In genomic region chr5:150522867-150523234, GRCm38 (mm10) we compare ENCODE assay signal across 8 mouse cellular contexts. TPM values are rescaled to one million over a fixed set of nuclear protein-coding genes. Genes with fewer than 3 reads are reported as not detected.
A peak's percentile ranks its signal among the peaks of the same experiment; 100 is the strongest.
DNase-seq lines count a peak whose midpoint lies in the region; ATAC-seq and TF ChIP-seq lines count a peak whose summit lies in the region.

No protein-coding gene starts in this region.

- H3K9ac ChIP-seq in forebrain, embryonic 13.5 days: peak overlapping the region; percentile 85
- H3K9ac ChIP-seq in liver, embryonic 16.5 days (ENCODE audit: low read depth, low read length): peak overlapping the region; percentile 95

- H3K4me3 ChIP-seq in gastrocnemius, adult 2 months: peak overlapping the region; percentile 92
- H3K4me3 ChIP-seq in C2C12 (ENCODE audit: insufficient read depth, poor library complexity, severe bottlenecking): peak overlapping the region; percentile 60
- H3K4me3 ChIP-seq in forebrain, embryonic 13.5 days: peak overlapping the region; percentile 73
- H3K4me3 ChIP-seq in liver, embryonic 16.5 days (ENCODE audit: low read depth, low read length): peak overlapping the region; percentile 88

- H3K9me3 ChIP-seq in forebrain, embryonic 13.5 days (replicated peaks): no peaks in the 10 kb centered on the region
- H3K9me3 ChIP-seq in liver, embryonic 16.5 days (replicated peaks; ENCODE audit: control insufficient read depth, low read length): no peaks in the 10 kb centered on the region

- DNase-seq in gastrocnemius, adult 2 months: no peak
- no peak for DNase-seq in gastrocnemius, adult 18-20 months (ENCODE audit: low spot score)
- no peak for DNase-seq in right cerebral cortex, postnatal 36 days (ENCODE audit: low spot score in 2 of 2)
- no peak for DNase-seq in spleen, postnatal 4 days (ENCODE audit: low spot score in 2 of 2)
- DNase-seq in kidney, postnatal 10 days: no peak

- peak overlapping the region; percentile 66 for H3K4me2 ChIP-seq in forebrain, embryonic 13.5 days
- H3K4me2 ChIP-seq in liver, embryonic 16.5 days (ENCODE audit: low read depth, low read length): peak overlapping the region; percentile 79

- WGBS in forebrain, embryonic 13.5 days: 8% methylated on average over 11 of the region's 11 CpGs
- 4% methylated on average over 11 of the region's 11 CpGs for WGBS in liver, embryonic 16.5 days (ENCODE audit: insufficient replicate concordance)

- H3K27ac ChIP-seq in gastrocnemius, adult 2 months: peak overlapping the region; percentile 87
- H3K27ac ChIP-seq in forebrain, embryonic 13.5 days: peak overlapping the region; percentile 44; the same call in 1 of the 2 replicates
- peak overlapping the region; percentile 79 for H3K27ac ChIP-seq in liver, embryonic 16.5 days (ENCODE audit: low read length)

- intact Hi-C loops in gastrocnemius, adult 2 months (cut with DNase I): loop anchor here (5.0 kb wide), 2 partner anchors 144 to 844 kb away; partner anchors contain the start of gene N4bp2l2

- peaks cover 17% of the 10 kb centered on the region for H3K4me1 ChIP-seq in forebrain, embryonic 13.5 days
- H3K4me1 ChIP-seq in liver, embryonic 16.5 days (ENCODE audit: control insufficient read depth, low read depth, low read length): peaks cover 15% of the 10 kb centered on the region

- ATAC-seq in forebrain, embryonic 13.5 days: no peak
- ATAC-seq in liver, embryonic 16.5 days (ENCODE audit: low read depth): peak; percentile 54

- H3K79me3 ChIP-seq in C2C12 (ENCODE audit: low read depth): no peaks in the 10 kb centered on the region

- no peaks in the 10 kb centered on the region for H3K79me2 ChIP-seq in C2C12 (ENCODE audit: control insufficient read depth, insufficient read depth)

- peaks cover 1% of the 10 kb centered on the region for H3K27me3 ChIP-seq in C2C12 (ENCODE audit: control insufficient read depth, insufficient read depth, insufficient read length)
- H3K27me3 ChIP-seq in forebrain, embryonic 13.5 days: no peaks in the 10 kb centered on the region
- no peaks in the 10 kb centered on the region for H3K27me3 ChIP-seq in liver, embryonic 16.5 days (ENCODE audit: control insufficient read depth, insufficient read depth, low read depth, low read length)

- H3ac ChIP-seq in C2C12 (ENCODE audit: control insufficient read depth, insufficient read length, low read depth): peak overlapping the region; percentile 93

- TF ChIP-seq CTCF in gastrocnemius, adult 2 months (IDR thresholded peaks at IDR 0.05): no peak
- TF ChIP-seq CTCF in C2C12 (IDR thresholded peaks at IDR 0.05; ENCODE audit: control insufficient read depth, insufficient read depth, insufficient read length): no peak

- H3K36me3 ChIP-seq in C2C12 (ENCODE audit: control insufficient read depth, insufficient read depth): no peaks in the 10 kb centered on the region
- H3K36me3 ChIP-seq in forebrain, embryonic 13.5 days (ENCODE audit: poor library complexity, severe bottlenecking): no peaks in the 10 kb centered on the region
- 0 out of 2 replicates have a peak, but pooled peaks cover 3% of the 10 kb centered on the region for H3K36me3 ChIP-seq in liver, embryonic 16.5 days (ENCODE audit: control insufficient read depth, insufficient read depth)

TF ChIP-seq in C2C12, 6 proteins besides CTCF, POLR2A, EP300 and RAD21:
- TF ChIP-seq FOSL1 (IDR thresholded peaks at IDR 0.05; ENCODE audit: insufficient read depth, low read length, poor library complexity, severe bottlenecking) (no peak), MYOD1 (IDR thresholded peaks at IDR 0.05; ENCODE audit: control insufficient read depth, insufficient read length, low read depth) (no peak), MAX (IDR thresholded peaks at IDR 0.05) (no peak), USF1 (IDR thresholded peaks at IDR 0.05; ENCODE audit: low read depth) (no peak), MYOG (IDR thresholded peaks at IDR 0.05; ENCODE audit: control insufficient read depth, extremely low read depth, insufficient read length) (no peak), CEBPB (IDR thresholded peaks at IDR 0.05; ENCODE audit: low read depth) (no peak)
TF ChIP-seq in C2C12: peak in this region for 0.

RNA-seq across cellular contexts. Expression of gene Brca2, which starts 0.4 kb away (rescaled TPM):
- under 1 TPM; 0.61 to 0.95 TPM for total RNA-seq in gastrocnemius, adult 2 months (2021)
- 1 to 10 TPM; 1.1 to 1.4 TPM for total RNA-seq in gastrocnemius, adult 18-20 months (2021)
- 4.6 TPM for polyA plus RNA-seq in C2C12 (2012; fragmentation: generic; extraction: Trizol)
- 23.9 and 29.0 TPM in 2 replicates for polyA plus RNA-seq in forebrain, embryonic 13.5 days (2015; fragmentation: Nextera tagmentation; extraction: Ambion mirVana)
- 17.0 and 17.1 TPM in 2 replicates for polyA plus RNA-seq in liver, embryonic 16.5 days (2015; fragmentation: Nextera tagmentation; extraction: Ambion mirVana)

RNA-seq across cellular contexts. Expression of gene Zar1l, which starts 4.9 kb away (rescaled TPM):
- not detected for total RNA-seq in gastrocnemius, adult 2 months (2021)
- total RNA-seq in gastrocnemius, adult 18-20 months (2021): not detected
- not detected for polyA plus RNA-seq in C2C12 (2012; fragmentation: generic; extraction: Trizol)
- not detected in 2 replicates for polyA plus RNA-seq in forebrain, embryonic 13.5 days (2015; fragmentation: Nextera tagmentation; extraction: Ambion mirVana)
- not detected in 2 replicates for polyA plus RNA-seq in liver, embryonic 16.5 days (2015; fragmentation: Nextera tagmentation; extraction: Ambion mirVana)
